Mouse (Mus musculus): ENCODE measurements around the gene Ifnlr1. TPM values are rescaled to one million over a fixed set of nuclear protein-coding genes. Genes with fewer than 3 reads are reported as not detected.

Ifnlr1 gene
- total and polyA plus RNA-seq, 2 experiments from 2014 or later = 0.08 to 0.10 TPM

DNA sequence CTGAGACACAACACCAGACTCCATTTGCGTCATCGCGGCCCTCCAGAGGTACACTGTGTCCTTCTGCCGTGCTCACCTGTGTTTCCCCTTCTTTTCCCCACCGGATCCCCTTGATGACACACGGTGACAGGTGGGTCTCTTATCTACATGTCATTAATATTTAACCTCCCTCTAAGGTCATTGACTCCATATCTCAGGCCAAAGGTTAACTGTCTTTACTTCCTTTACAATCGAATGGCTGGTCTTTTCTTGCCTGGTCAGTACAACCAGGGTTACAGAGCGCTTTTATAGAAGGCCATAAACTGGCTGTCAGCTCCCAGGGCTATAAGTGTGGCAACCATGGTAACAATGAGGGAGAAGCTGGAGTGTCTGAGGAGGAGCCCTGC is 66.7 kb downstream of the Ifnlr1 start:
- DNase-seq (no peak), ATAC-seq (no peak)
- Histone ChIP-seq H3K4me3 (ENCODE audit: low read depth, low read length) (no peak overlapping the region), H3K4me2 (ENCODE audit: low read depth) (no peak overlapping the region), H3K4me1 (ENCODE audit: insufficient read depth) (no peaks in the 10 kb centered on the region), H3K36me3 (ENCODE audit: insufficient read depth) (no peaks in the 10 kb centered on the region), H3K9me3 (ENCODE audit: low read length) (0 out of 2 replicates have a peak, but pooled peaks cover 3% of the 10 kb centered on the region), H3K9ac (no peak overlapping the region), H3K27me3 (ENCODE audit: insufficient read depth, low read length) (no peaks in the 10 kb centered on the region), H3K27ac (ENCODE audit: low read depth, low read length) (no peak overlapping the region)
- 95% methylated on average over 8 of the region's 8 CpGs for WGBS
- TF ChIP-seq CTCF (IDR thresholded peaks at IDR 0.05; ENCODE audit: low read depth) = no peak

Other genes with a start within 250 kb of the Ifnlr1 start
- 0.24 and 0.62 TPM in 2 replicates for gene Stpg1, start 191.5 kb upstream of the Ifnlr1 start, total RNA-seq (2014; rRNA removed)
- 0.64 and 1.0 TPM in 2 replicates for gene Stpg1, start 191.5 kb upstream of the Ifnlr1 start, polyA plus RNA-seq (2015; fragmentation: Nextera tagmentation; extraction: Ambion mirVana)
- gene Nipal3, start 191.2 kb upstream of the Ifnlr1 start, total RNA-seq (2014; rRNA removed) = 40.7 and 62.1 TPM in 2 replicates
- 3.3 and 6.0 TPM in 2 replicates for gene Nipal3, start 191.2 kb upstream of the Ifnlr1 start, polyA plus RNA-seq (2015; fragmentation: Nextera tagmentation; extraction: Ambion mirVana)
- 1.0 and 1.5 TPM in 2 replicates for gene Grhl3, start 112.7 kb upstream of the Ifnlr1 start, total RNA-seq (2014; rRNA removed)
- 0.44 and 0.76 TPM in 2 replicates for gene Grhl3, start 112.7 kb upstream of the Ifnlr1 start, polyA plus RNA-seq (2015; fragmentation: Nextera tagmentation; extraction: Ambion mirVana)
- 0.62 TPM in 1 of 2 replicates, not detected in the other for gene Il22ra1, start 41.9 kb downstream of the Ifnlr1 start, total RNA-seq (2014; rRNA removed)
- gene Il22ra1, start 41.9 kb downstream of the Ifnlr1 start, polyA plus RNA-seq (2015; fragmentation: Nextera tagmentation; extraction: Ambion mirVana) = not detected in 2 replicates
- 1.1 and 1.4 TPM in 2 replicates for gene Myom3, start 73.4 kb downstream of the Ifnlr1 start, total RNA-seq (2014; rRNA removed)
- gene Myom3, start 73.4 kb downstream of the Ifnlr1 start, polyA plus RNA-seq (2015; fragmentation: Nextera tagmentation; extraction: Ambion mirVana) = 1.7 and 2.6 TPM in 2 replicates
- gene Srsf10, start 169.5 kb downstream of the Ifnlr1 start, total RNA-seq (2014; rRNA removed) = 96.4 and 114 TPM in 2 replicates
- 131 and 143 TPM in 2 replicates for gene Srsf10, start 169.5 kb downstream of the Ifnlr1 start, polyA plus RNA-seq (2015; fragmentation: Nextera tagmentation; extraction: Ambion mirVana)
- 64.4 and 75.0 TPM in 2 replicates for gene Pnrc2, start 187.6 kb downstream of the Ifnlr1 start, total RNA-seq (2014; rRNA removed)
- gene Pnrc2, start 187.6 kb downstream of the Ifnlr1 start, polyA plus RNA-seq (2015; fragmentation: Nextera tagmentation; extraction: Ambion mirVana) = 60.9 and 73.0 TPM in 2 replicates
- 0.24 and 0.31 TPM in 2 replicates for gene Cnr2, start 209.1 kb downstream of the Ifnlr1 start, total RNA-seq (2014; rRNA removed)
- gene Cnr2, start 209.1 kb downstream of the Ifnlr1 start, polyA plus RNA-seq (2015; fragmentation: Nextera tagmentation; extraction: Ambion mirVana) = 0.17 TPM in 1 of 2 replicates, not detected in the other
- gene Fuca1, start 234.4 kb downstream of the Ifnlr1 start, total RNA-seq (2014; rRNA removed) = 30.9 and 33.2 TPM in 2 replicates
- 67.7 and 75.2 TPM in 2 replicates for gene Fuca1, start 234.4 kb downstream of the Ifnlr1 start, polyA plus RNA-seq (2015; fragmentation: Nextera tagmentation; extraction: Ambion mirVana)